Mouse (Mus musculus) spleen, adult 2 months (tissue): ENCODE data around the gene Rnf157.

Experiments used
- CTCF ChIP-seq: fragments of 200-500 bp; IDR thresholded peaks from 2 replicates; pipeline ENCODE4 v1.5.1; 2011; ENCODE audit warnings: mild to moderate bottlenecking, inconsistent platforms; ENCODE audit not compliant: insufficient read depth, insufficient read length, insufficient replicate concordance; ENCODE audit errors: extremely low read depth
- POLR2A ChIP-seq: fragments of 200-500 bp; IDR thresholded peaks from 2 replicates; pipeline ENCODE4 v1.6.1; 2011; ENCODE audit warnings: low read depth, low read length, inconsistent platforms

DNA sequence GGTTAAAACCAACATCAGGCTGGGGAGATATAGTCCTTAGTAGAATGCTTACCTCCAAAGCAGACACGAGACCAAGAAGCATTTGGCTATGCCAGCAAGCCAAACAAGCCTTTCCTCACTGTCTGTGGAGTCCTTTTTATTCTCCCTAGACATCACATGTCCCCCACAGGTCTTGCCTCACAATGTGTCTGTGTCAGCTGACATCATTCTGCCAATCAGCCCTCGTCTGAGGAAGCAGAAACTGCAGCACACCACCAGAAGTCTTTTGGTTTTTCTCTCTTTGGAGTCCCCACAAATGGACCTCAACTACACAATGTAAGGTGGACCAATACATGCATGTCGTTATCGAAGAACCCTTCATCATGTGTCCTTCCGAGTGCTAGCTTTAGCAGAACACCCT is 4.2 kb upstream of the Rnf157 start:
- no peak for TF ChIP-seq CTCF
- no peak for TF ChIP-seq POLR2A
